Mouse (Mus musculus) telencephalon, adult 2 months (tissue): Measurements from ENCODE around the gene Endod1.

ENCODE experiments used
- DNase-seq: peaks from one replicate; pipeline ENCODE4 v3.0.0-alpha.2; 2011; ENCODE audit warnings: low read depth, low spot score

The Endod1 gene

GRCm38 (mm10) chr9:14381353-14382055 lies at the start of gene Endod1:
Gene Endod1 (minus strand): TSS chr9:14381507.
- no peak for DNase-seq

- no peak for DNase-seq
These were observed 27.8 kb upstream of the Endod1 start for GRCm38 (mm10) chr9:14409153-14409552.

GRCm38 (mm10) chr9:14408044-14408443 lies 26.7 kb upstream of the Endod1 start:
- DNase-seq, result no peak

- DNase-seq, result no peak
These were observed 24.7 kb upstream of the Endod1 start for GRCm38 (mm10) chr9:14406056-14406455.

GRCm38 (mm10) chr9:14402099-14402498 lies 20.8 kb upstream of the Endod1 start:
- no peak for DNase-seq

- DNase-seq, result no peak
These were observed 19.1 kb upstream of the Endod1 start for GRCm38 (mm10) chr9:14400392-14400791.

- no peak for DNase-seq
These were observed 17.6 kb upstream of the Endod1 start for GRCm38 (mm10) chr9:14398946-14399345.

GRCm38 (mm10) chr9:14398084-14398483 lies 16.8 kb upstream of the Endod1 start:
- no peak for DNase-seq

- no peak for DNase-seq
These were observed 16.1 kb upstream of the Endod1 start for GRCm38 (mm10) chr9:14397449-14397819.

GRCm38 (mm10) chr9:14396819-14397448 lies 15.6 kb upstream of the Endod1 start:
- no peak for DNase-seq

GRCm38 (mm10) chr9:14396096-14396495 lies 14.8 kb upstream of the Endod1 start:
- DNase-seq, result no peak

GRCm38 (mm10) chr9:14394956-14395561 lies 13.8 kb upstream of the Endod1 start:
- peak; percentile 65 for DNase-seq

- DNase-seq, result no peak
These were observed 10.6 kb upstream of the Endod1 start for GRCm38 (mm10) chr9:14391841-14392318.

- no peak for DNase-seq
These were observed 10.0 kb upstream of the Endod1 start for GRCm38 (mm10) chr9:14391286-14391685.

GRCm38 (mm10) chr9:14390278-14390677 lies 9.0 kb upstream of the Endod1 start:
- no peak for DNase-seq

GRCm38 (mm10) chr9:14389050-14389621 lies 7.8 kb upstream of the Endod1 start:
- DNase-seq, result peak; percentile 82

- DNase-seq, result no peak
These were observed 6.7 kb upstream of the Endod1 start for GRCm38 (mm10) chr9:14388001-14388400.

- DNase-seq, result no peak
These were observed 5.5 kb upstream of the Endod1 start for GRCm38 (mm10) chr9:14386831-14387230.

GRCm38 (mm10) chr9:14385665-14386064 lies 4.4 kb upstream of the Endod1 start:
- DNase-seq, result no peak

GRCm38 (mm10) chr9:14383186-14383920 lies 2.0 kb upstream of the Endod1 start:
- DNase-seq, result no peak

GRCm38 (mm10) chr9:14382256-14382791 lies 1.0 kb upstream of the Endod1 start:
- DNase-seq, result no peak
